Mouse (Mus musculus) bone marrow macrophage, adult 2 months (primary cell): ENCODE measurements around the gene Gm38119.

ENCODE experiments used
- CTCF ChIP-seq: IDR thresholded peaks from 2 replicates; pipeline ENCODE4 v1.5.1; 2012; ENCODE audit warnings: low read depth, mild to moderate bottlenecking, low read length, moderate library complexity
- POLR2A ChIP-seq: IDR thresholded peaks from 2 replicates; pipeline ENCODE4 v1.6.1; 2012; ENCODE audit warnings: mild to moderate bottlenecking, low read depth, low read length, borderline replicate concordance

GRCm38 (mm10) chr3:92771573-92771972 lies 32.7 kb upstream of the Gm38119 start:
- no peak for TF ChIP-seq POLR2A
- TF ChIP-seq CTCF = no peak
